Mouse (Mus musculus) heart, postnatal 0 days (tissue): ENCODE data around the gene Myo6.

Experiments used
- CTCF ChIP-seq: IDR thresholded peaks from 2 replicates; pipeline ENCODE4 v1.5.1; 2016; ENCODE audit warnings: antibody characterized with exemption, control low read depth, low read depth
- EP300 ChIP-seq: IDR thresholded peaks from 2 replicates; pipeline ENCODE4 v1.6.1; 2016; ENCODE audit warnings: antibody characterized with exemption, low read depth

DNA sequence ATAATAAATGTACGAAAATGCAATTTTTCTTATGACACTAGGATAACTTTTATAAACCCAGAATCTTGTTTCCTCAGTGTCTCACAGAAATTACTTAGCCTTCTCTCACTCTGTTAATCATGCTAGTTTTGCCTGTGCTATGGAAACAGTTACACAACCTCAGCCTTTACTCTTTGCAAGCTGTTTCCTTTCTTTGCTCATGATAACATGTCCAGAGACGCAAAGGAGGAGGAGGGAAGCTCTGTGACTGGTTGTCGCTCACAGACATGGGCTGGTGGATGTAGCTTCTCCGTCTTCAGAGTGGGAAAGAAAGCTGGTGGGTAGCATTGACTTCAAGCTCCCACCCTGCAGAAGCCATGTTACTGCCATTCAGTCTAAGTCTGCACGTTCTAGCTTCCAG is 15.2 kb upstream of the Myo6 start:
- TF ChIP-seq EP300: no peak
- TF ChIP-seq CTCF: no peak
